Mouse (Mus musculus) heart, embryonic 11.5 days (tissue): ENCODE measurements around the gene Mogat2. TPM values are rescaled to one million over a fixed set of nuclear protein-coding genes. Genes with fewer than 3 reads are reported as not detected.

Source experiments
- ATAC-seq: fragments of 200-750 bp; cut with Nextera tagmentation; replicated peaks from 2 replicates; pipeline ENCODE4 v1.8.0; 2017; ENCODE audit warnings: moderate library complexity; ENCODE audit not compliant: insufficient number of reproducible peaks, low FRiP score, low TSS enrichment
- H3K27ac ChIP-seq: fragments of 300-500 bp; sonication (generic); 2 replicates; pipeline ENCODE4 v1.5.1; 2014; ENCODE audit warnings: mild to moderate bottlenecking, low read depth, low read length
- H3K27me3 ChIP-seq: fragments of 300-500 bp; sonication (generic); 2 replicates; pipeline ENCODE4 v1.6.1; 2014; ENCODE audit warnings: mild to moderate bottlenecking, low read length, mixed read lengths; ENCODE audit not compliant: control insufficient read depth, insufficient read depth
- H3K36me3 ChIP-seq: fragments of 300-500 bp; sonication (generic); 2 replicates; pipeline ENCODE4 v1.6.1; 2014; ENCODE audit warnings: mild to moderate bottlenecking, low read length, moderate library complexity, mixed read lengths; ENCODE audit not compliant: control insufficient read depth, insufficient read depth
- H3K4me1 ChIP-seq: fragments of 300-500 bp; sonication (generic); 2 replicates; pipeline ENCODE4 v1.6.1; 2014; ENCODE audit warnings: low read length; ENCODE audit not compliant: control insufficient read depth, insufficient read depth
- H3K4me2 ChIP-seq: fragments of 300-500 bp; sonication (generic); 2 replicates; pipeline ENCODE4 v1.6.1; 2014; ENCODE audit warnings: mild to moderate bottlenecking, moderate library complexity
- H3K4me3 ChIP-seq: fragments of 300-500 bp; sonication (generic); 2 replicates; pipeline ENCODE4 v1.5.1; 2014; ENCODE audit warnings: low read depth, low read length
- H3K9ac ChIP-seq: fragments of 300-500 bp; sonication (generic); 2 replicates; pipeline ENCODE4 v1.6.1; 2014; ENCODE audit warnings: mild to moderate bottlenecking, low read depth, low read length, moderate library complexity
- H3K9me3 ChIP-seq: fragments of 300-500 bp; sonication (generic); replicated peaks from 2 replicates; pipeline ENCODE4 v1.6.1; 2016; ENCODE audit warnings: low read length; ENCODE audit not compliant: control insufficient read depth
- WGBS: fragments of 180-500 bp; shearing (Covaris S2); extraction: QIAGEN DNeasy Blood & Tissue Kit; methylation state at CpG from one replicate; pipeline ENCODE4 v1.1.7; 2014; ENCODE audit not compliant: insufficient replicate concordance; 5-methylcytosine and 5-hydroxymethylcytosine counted together
- polyA plus RNA-seq: library from polyadenylated mRNA; unstranded; fragments of >200 nt; fragmentation: Nextera tagmentation; extraction: Ambion mirVana; gene quantifications from 2 replicates; pipeline ENCODE4 v1.2.1, GENCODE M21; 2014

Mogat2 gene
- 4.2 and 7.1 TPM in 2 replicates for polyA plus RNA-seq

- Histone ChIP-seq H3K9ac (peak within 1 kb of the TSS; percentile 23; the same call in 1 of the 2 replicates), H3K4me3 (peak within 1 kb of the TSS; percentile 32), H3K9me3 (no peaks in the 10 kb centered on the region), H3K27ac (no peak within 1 kb of the TSS), H3K36me3 (no peaks in the 10 kb centered on the region), H3K27me3 (peaks cover 9% of the 10 kb centered on the region), H3K4me2 (peak within 1 kb of the TSS; percentile 76), H3K4me1 (peaks cover 19% of the 10 kb centered on the region)
- peak; percentile 73; the same call in 1 of the 2 replicates for ATAC-seq
- WGBS: 3% methylated on average over 13 of the region's 13 CpGs
These were observed at the start of gene Mogat2 for GRCm38 (mm10) chr7:99238417-99238816. Mogat2 (minus strand) TSS chr7:99238619.

DNA sequence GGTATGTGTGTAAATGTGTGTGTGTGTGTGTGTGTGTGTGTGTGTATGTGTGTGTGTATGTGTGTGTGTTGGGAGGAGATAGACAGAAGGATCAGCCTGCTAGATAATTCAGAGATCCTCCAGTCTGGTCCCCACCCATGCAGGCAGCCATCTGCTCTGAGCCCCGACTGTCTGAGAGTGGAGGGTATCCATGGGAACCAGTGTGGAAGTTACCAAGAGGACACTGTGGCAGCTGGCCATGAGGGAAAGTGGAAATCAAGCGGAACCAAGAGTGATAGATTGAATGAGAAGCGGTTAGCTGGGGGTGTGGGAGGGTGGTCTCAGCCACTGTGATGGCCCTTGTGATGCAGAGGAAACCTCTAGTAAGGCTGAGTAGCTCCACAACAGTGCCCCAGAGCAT lies 48.9 kb upstream of the Mogat2 start:
- WGBS: 67% methylated on average over 3 of the region's 3 CpGs
- no peak overlapping the region for H3K9ac ChIP-seq
- no peaks in the 10 kb centered on the region for H3K9me3 ChIP-seq
- no peak for ATAC-seq
- no peaks in the 10 kb centered on the region for H3K36me3 ChIP-seq
- no peak overlapping the region for H3K4me2 ChIP-seq
- H3K4me1 ChIP-seq: peaks cover 8% of the 10 kb centered on the region; the same call in 1 of the 2 replicates
- H3K27ac ChIP-seq: no peak overlapping the region
- H3K27me3 ChIP-seq: no peaks in the 10 kb centered on the region
- H3K4me3 ChIP-seq: no peak overlapping the region

DNA sequence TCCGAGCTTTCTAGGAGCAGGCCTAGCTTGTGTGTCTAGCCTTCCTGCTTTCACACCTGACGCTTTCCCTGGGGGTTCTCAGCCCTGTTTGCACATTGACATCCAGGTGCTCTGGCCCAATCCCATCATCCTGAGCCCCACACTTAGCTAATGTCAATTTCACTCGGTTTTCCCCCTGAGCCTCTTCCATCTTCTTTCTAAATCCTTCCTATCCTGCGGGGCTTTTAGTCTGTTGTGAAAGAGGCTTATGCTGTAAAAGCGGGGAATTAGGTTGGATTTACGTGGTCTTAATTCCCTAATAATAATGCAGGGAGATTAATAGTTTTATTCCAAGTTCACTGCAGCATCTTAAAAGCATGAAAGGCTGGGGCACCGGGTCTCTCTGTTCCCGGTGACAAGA lies 41.2 kb upstream of the Mogat2 start:
- ATAC-seq: no peak
- no peaks in the 10 kb centered on the region for H3K9me3 ChIP-seq
- 70% methylated on average over 8 of the region's 8 CpGs for WGBS

DNA sequence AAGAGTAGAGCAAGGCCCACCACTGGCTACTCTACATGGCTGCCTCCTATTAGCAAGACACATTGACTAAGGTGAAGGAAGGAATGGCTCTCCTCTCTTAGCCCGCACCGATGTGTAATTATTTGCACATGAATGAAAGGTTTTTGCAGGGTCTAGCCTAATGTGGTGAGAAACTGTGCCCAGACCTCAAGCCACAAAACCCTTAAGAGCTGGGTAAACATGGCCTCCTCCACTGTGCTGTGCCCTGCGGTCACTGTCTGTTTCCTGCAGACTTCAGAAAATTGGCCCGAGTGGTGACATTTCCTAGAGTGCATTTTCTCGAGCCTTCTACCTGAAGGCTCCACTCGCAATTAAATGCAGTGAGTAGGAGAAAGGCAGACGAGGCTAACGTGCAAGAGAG lies 39.9 kb upstream of the Mogat2 start:
- Histone ChIP-seq H3K9ac (no peak overlapping the region), H3K27me3 (no peaks in the 10 kb centered on the region; the same call in 1 of the 2 replicates), H3K4me1 (no peaks in the 10 kb centered on the region), H3K9me3 (no peaks in the 10 kb centered on the region), H3K36me3 (no peaks in the 10 kb centered on the region), H3K27ac (no peak overlapping the region), H3K4me3 (no peak overlapping the region), H3K4me2 (no peak overlapping the region)
- WGBS: 83% methylated on average over 8 of the region's 8 CpGs
- ATAC-seq: no peak

More for the DNA sequence above, 41.2 kb upstream of the Mogat2 start:
- Histone ChIP-seq H3K27me3 (no peaks in the 10 kb centered on the region), H3K36me3 (no peaks in the 10 kb centered on the region), H3K4me3 (no peak overlapping the region), H3K4me1 (no peaks in the 10 kb centered on the region), H3K9ac (no peak overlapping the region), H3K4me2 (no peak overlapping the region), H3K27ac (no peak overlapping the region)

GRCm38 (mm10) chr7:99276679-99277078 lies 38.3 kb upstream of the Mogat2 start:
- no peaks in the 10 kb centered on the region for H3K9me3 ChIP-seq
- ATAC-seq: no peak
- peaks cover 2% of the 10 kb centered on the region; the same call in 1 of the 2 replicates for H3K4me1 ChIP-seq
- H3K27ac ChIP-seq: no peak overlapping the region
- H3K4me2 ChIP-seq: no peak overlapping the region
- H3K27me3 ChIP-seq: peaks cover 2% of the 10 kb centered on the region
- no peaks in the 10 kb centered on the region for H3K36me3 ChIP-seq
- no peak overlapping the region for H3K4me3 ChIP-seq
- H3K9ac ChIP-seq: no peak overlapping the region
- 56% methylated on average over 1 of the region's 1 CpGs for WGBS

- H3K4me3 ChIP-seq: no peak overlapping the region
- H3K9me3 ChIP-seq: no peaks in the 10 kb centered on the region
- ATAC-seq: no peak
- 60% methylated on average over 6 of the region's 6 CpGs for WGBS
- peaks cover 3% of the 10 kb centered on the region for H3K27me3 ChIP-seq
- no peak overlapping the region for H3K9ac ChIP-seq
- peaks cover 9% of the 10 kb centered on the region for H3K4me1 ChIP-seq
- no peaks in the 10 kb centered on the region for H3K36me3 ChIP-seq
- no peak overlapping the region for H3K4me2 ChIP-seq
- no peak overlapping the region for H3K27ac ChIP-seq
These were observed 36.7 kb upstream of the Mogat2 start for GRCm38 (mm10) chr7:99275131-99275530.

DNA sequence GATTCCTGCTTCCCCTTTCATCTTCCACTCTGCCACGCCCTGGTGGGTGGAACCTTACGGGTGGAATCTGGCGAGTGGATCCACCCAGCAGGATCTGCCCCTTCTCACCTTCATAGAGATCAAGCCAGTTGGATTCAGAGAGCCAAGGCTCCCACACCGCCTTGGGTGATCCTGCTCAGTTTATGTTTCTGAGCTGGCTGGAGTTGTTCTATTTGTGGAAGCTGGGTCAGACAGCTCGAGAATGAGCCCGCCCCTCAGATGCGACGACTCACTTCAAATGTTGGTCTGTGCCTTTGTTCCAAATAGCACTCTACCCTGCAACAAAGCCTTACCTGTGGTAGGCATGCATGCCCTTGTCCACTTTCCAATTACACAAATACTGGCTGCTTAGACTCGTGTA lies 33.2 kb upstream of the Mogat2 start:
- H3K4me2 ChIP-seq: 0 out of 2 replicates have a peak overlapping the region, but pooled peaks have one; percentile 22
- H3K36me3 ChIP-seq: no peaks in the 10 kb centered on the region
- H3K9me3 ChIP-seq: no peaks in the 10 kb centered on the region
- H3K4me1 ChIP-seq: peaks cover 21% of the 10 kb centered on the region
- no peak overlapping the region for H3K9ac ChIP-seq
- 46% methylated on average over 9 of the region's 9 CpGs for WGBS
- H3K27ac ChIP-seq: no peak overlapping the region
- H3K4me3 ChIP-seq: no peak overlapping the region
- no peak for ATAC-seq
- peaks cover 38% of the 10 kb centered on the region for H3K27me3 ChIP-seq

DNA sequence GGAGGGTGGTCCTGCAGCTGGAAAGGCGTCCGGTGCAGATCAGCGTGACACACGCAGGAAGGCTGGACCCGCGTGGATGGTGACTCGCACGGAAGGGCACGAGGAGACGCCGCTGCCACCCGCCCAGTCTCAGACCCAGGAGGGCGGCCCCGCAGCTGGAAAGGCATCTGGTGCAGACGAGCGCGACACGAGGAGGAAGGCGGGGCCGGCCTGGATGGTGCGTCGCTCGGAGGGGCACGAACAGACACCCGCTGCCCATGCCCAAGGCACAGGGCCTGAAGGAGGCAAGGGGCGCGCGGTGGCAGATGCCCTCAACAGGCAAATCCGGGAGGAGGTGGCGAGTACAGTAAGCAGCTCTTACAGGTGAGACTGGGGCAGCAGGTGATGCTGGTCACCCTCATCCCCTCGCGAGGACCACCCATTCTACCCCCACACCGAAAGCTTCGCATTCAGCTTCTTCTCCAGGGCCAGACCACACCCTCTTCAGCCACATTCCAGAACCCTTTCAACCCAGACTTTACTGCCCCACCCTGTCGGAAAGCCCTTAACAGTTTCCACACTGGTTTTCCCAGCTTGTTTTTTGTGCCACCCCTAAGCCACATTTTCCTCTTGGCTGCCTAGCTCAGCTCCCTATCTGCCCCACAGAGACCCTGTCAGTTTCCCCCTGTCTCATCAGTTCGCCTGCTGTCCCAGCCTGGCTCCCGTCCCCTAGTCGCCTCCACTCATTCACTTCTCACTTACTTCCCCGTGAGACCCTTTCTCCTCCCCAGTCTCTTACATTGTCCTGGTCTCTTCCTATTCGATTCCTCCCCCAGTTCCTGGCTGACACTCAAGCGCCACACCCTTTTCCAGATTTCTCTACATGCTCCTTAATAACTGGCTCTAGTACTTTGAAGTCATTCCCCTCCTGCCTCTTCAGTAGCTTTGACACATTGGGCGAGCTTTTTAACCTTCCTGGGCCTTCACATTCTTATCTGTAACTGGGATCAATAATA lies 30.8 kb upstream of the Mogat2 start:
- Histone ChIP-seq H3K4me2 (peak overlapping the region; percentile 83), H3K4me3 (peak overlapping the region; percentile 54), H3K9ac (no peak overlapping the region), H3K27me3 (peaks cover 54% of the 10 kb centered on the region), H3K36me3 (no peaks in the 10 kb centered on the region), H3K27ac (no peak overlapping the region), H3K4me1 (peaks cover 21% of the 10 kb centered on the region), H3K9me3 (no peaks in the 10 kb centered on the region)
- WGBS: 8% methylated on average over 42 of the region's 42 CpGs
- ATAC-seq: peak; percentile 47; the same call in 1 of the 2 replicates
